Mouse (Mus musculus): ENCODE measurements around the gene Cdca7l. TPM values are rescaled to one million over a fixed set of nuclear protein-coding genes. Genes with fewer than 3 reads are reported as not detected.

Gene Cdca7l
- polyA plus RNA-seq, 2 experiments, result 24.0 to 37.7 TPM

DNA sequence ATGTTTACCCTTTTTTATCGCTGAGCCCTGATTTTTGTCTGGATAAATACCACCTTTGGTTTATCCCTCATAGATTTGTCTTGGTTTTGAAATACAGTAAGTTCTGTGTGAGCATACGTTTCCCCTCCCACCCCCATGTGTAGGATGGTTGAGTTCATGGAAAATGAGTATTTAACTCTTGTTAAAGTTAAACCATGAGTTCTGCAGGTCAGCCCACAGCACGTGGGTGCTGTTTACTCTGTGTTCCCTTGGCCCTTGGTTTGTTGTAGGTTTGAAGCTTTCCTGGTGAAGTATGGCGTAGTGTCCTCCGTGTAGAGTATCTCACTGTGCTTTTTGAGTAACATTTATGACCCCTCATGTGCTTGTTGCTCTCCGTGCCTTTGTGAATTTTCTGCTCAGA, 53.8 kb downstream of the Cdca7l start:
- H3K9ac ChIP-seq (ENCODE audit: low read depth, low read length, severe bottlenecking), result no peak overlapping the region
- DNase-seq (ENCODE audit: low spot score), result no peak
- no peak for ATAC-seq (ENCODE audit: low FRiP score, low read depth)
- no peaks in the 10 kb centered on the region for H3K4me1 ChIP-seq (ENCODE audit: control insufficient read depth, insufficient read depth, low read length)
- H3K27me3 ChIP-seq (ENCODE audit: control insufficient read depth, insufficient read depth, low read length), result no peaks in the 10 kb centered on the region
- H3K27ac ChIP-seq (replicated peaks; ENCODE audit: low read depth, low read length), result no peak overlapping the region
- WGBS, result 83% methylated on average over 6 of the region's 6 CpGs
- H3K9me3 ChIP-seq (ENCODE audit: control insufficient read depth, low read length), result no peaks in the 10 kb centered on the region
- no peak overlapping the region for H3K4me2 ChIP-seq (replicated peaks; ENCODE audit: low read depth, low read length, severe bottlenecking)
- no peak overlapping the region for H3K4me3 ChIP-seq (replicated peaks; ENCODE audit: low read length)
- no peaks in the 10 kb centered on the region for H3K36me3 ChIP-seq (ENCODE audit: control insufficient read depth, insufficient read depth, low read length)
- no peak for TF ChIP-seq POLR2A (IDR thresholded peaks at IDR 0.05; ENCODE audit: borderline replicate concordance, extremely low read depth, insufficient read depth, insufficient read length)

- no peak overlapping the region for H3K4me2 ChIP-seq (replicated peaks; ENCODE audit: low read depth, low read length, severe bottlenecking)
- no peaks in the 10 kb centered on the region for H3K36me3 ChIP-seq (ENCODE audit: control insufficient read depth, insufficient read depth, low read length)
- ATAC-seq (ENCODE audit: low FRiP score, low read depth), result no peak
- DNase-seq (ENCODE audit: low spot score), result no peak
- no peak overlapping the region for H3K27ac ChIP-seq (replicated peaks; ENCODE audit: low read depth, low read length)
- no peak overlapping the region for H3K9ac ChIP-seq (ENCODE audit: low read depth, low read length, severe bottlenecking)
- H3K4me1 ChIP-seq (ENCODE audit: control insufficient read depth, insufficient read depth, low read length), result no peaks in the 10 kb centered on the region
- no peaks in the 10 kb centered on the region for H3K27me3 ChIP-seq (ENCODE audit: control insufficient read depth, insufficient read depth, low read length)
- H3K4me3 ChIP-seq (replicated peaks; ENCODE audit: low read length), result no peak overlapping the region
- no peaks in the 10 kb centered on the region for H3K9me3 ChIP-seq (ENCODE audit: control insufficient read depth, low read length)
- TF ChIP-seq POLR2A (IDR thresholded peaks at IDR 0.05; ENCODE audit: borderline replicate concordance, extremely low read depth, insufficient read depth, insufficient read length), result no peak
- WGBS, result 75% methylated on average over 7 of the region's 7 CpGs
Observed at GRCm38 (mm10) chr12:117860840-117861239, 56.8 kb downstream of the Cdca7l start.

DNA sequence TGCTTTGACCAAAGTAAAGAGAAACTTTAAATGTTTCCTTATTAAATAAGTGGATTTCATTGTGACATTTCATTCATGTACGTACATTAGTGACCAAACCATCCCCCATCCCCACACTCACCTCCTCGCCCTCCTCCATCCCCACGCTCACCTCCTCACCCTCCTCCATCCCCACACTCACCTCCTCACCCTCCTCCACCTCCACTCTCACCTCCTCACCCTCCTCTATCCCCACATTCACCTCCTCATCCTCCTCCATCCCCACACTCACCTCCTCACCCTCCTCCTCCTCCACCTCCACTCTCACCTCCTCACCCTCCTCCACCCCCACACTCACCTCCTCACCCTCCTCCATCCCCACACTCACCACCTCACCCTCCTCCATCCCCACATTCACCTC, 57.2 kb downstream of the Cdca7l start:
- no peaks in the 10 kb centered on the region for H3K27me3 ChIP-seq (ENCODE audit: control insufficient read depth, insufficient read depth, low read length)
- WGBS, result 55% methylated on average over 3 of the region's 3 CpGs
- no peaks in the 10 kb centered on the region for H3K4me1 ChIP-seq (ENCODE audit: control insufficient read depth, insufficient read depth, low read length)
- no peak overlapping the region for H3K4me3 ChIP-seq (replicated peaks; ENCODE audit: low read length)
- no peaks in the 10 kb centered on the region for H3K36me3 ChIP-seq (ENCODE audit: control insufficient read depth, insufficient read depth, low read length)
- ATAC-seq (ENCODE audit: low FRiP score, low read depth), result no peak
- TF ChIP-seq POLR2A (IDR thresholded peaks at IDR 0.05; ENCODE audit: borderline replicate concordance, extremely low read depth, insufficient read depth, insufficient read length), result no peak
- H3K27ac ChIP-seq (replicated peaks; ENCODE audit: low read depth, low read length), result no peak overlapping the region
- H3K9me3 ChIP-seq (ENCODE audit: control insufficient read depth, low read length), result no peaks in the 10 kb centered on the region
- no peak overlapping the region for H3K4me2 ChIP-seq (replicated peaks; ENCODE audit: low read depth, low read length, severe bottlenecking)
- no peak for DNase-seq (ENCODE audit: low spot score)
- no peak overlapping the region for H3K9ac ChIP-seq (ENCODE audit: low read depth, low read length, severe bottlenecking)

DNA sequence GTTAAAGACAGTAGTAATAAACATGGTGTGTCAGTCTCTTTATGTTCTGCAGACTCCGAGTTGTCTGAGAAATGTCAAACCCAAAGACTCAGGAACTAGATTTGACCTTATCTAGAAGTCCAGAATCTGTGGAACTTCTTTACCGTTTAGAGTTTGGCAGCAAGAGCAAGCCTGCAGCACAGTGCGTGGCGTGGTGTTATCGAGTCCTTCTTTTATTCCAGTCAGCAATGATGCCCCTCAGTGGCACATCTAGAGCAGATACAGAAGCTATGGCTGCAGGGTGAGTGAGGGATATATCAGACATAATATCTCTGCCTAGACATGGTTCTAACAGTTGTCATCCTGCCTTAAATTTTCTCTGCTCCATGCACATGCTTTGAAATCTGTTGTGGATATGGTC, 58.6 kb downstream of the Cdca7l start:
- no peak for TF ChIP-seq POLR2A (IDR thresholded peaks at IDR 0.05; ENCODE audit: borderline replicate concordance, extremely low read depth, insufficient read depth, insufficient read length)
- Histone ChIP-seq H3K27ac (replicated peaks; ENCODE audit: low read depth, low read length) (no peak overlapping the region), H3K9me3 (ENCODE audit: control insufficient read depth, low read length) (no peaks in the 10 kb centered on the region), H3K4me2 (replicated peaks; ENCODE audit: low read depth, low read length, severe bottlenecking) (no peak overlapping the region), H3K27me3 (ENCODE audit: control insufficient read depth, insufficient read depth, low read length) (no peaks in the 10 kb centered on the region), H3K4me3 (replicated peaks; ENCODE audit: low read length) (no peak overlapping the region), H3K36me3 (ENCODE audit: control insufficient read depth, insufficient read depth, low read length) (no peaks in the 10 kb centered on the region), H3K9ac (ENCODE audit: low read depth, low read length, severe bottlenecking) (no peak overlapping the region), H3K4me1 (ENCODE audit: control insufficient read depth, insufficient read depth, low read length) (no peaks in the 10 kb centered on the region)
- ATAC-seq (ENCODE audit: low FRiP score, low read depth), result no peak
- 82% methylated on average over 5 of the region's 5 CpGs for WGBS
- DNase-seq (ENCODE audit: low spot score), result no peak

DNA sequence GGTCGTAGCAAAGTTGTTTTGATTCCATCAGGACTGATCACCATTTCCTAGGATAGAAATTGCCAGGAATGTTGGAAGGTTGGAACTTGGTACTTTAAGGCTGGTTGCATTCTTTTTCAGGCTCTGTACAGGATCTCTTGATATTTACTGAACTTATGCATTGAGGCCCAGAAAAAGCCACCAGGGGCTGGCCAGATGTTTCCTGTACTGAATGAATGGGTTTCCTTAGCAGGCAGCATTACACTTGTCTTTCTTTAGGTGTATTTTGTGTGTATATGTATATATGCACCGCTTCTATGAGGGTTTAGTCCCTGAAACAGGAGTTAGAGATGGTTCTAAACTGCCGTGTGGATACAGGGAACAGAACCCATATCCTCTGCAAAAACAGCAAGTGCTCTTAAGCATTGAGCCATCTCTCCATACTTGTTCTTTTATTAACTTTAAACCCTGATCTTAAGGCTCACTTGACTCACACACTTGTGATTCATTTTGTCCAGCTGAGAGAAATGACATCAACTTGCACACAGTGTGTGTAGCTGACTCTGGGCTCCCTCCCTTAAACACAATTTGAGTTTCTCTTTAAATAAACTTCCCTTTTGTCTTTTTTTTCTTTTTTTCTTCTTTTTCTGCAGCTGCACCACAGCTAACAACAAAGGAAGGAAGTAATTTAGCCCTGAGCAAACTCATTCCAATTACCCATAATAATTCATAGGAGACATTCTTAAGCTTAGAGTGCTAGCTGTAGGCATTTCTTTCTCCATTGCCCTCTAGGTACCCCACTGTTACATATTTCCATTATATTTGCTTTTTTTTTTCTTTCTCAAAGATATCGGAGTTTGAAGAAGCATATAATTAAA, 63.8 kb downstream of the Cdca7l start:
- Histone ChIP-seq H3K27ac (replicated peaks; ENCODE audit: low read depth, low read length) (0 out of 2 replicates have a peak overlapping the region, but pooled peaks have one; percentile 29), H3K36me3 (ENCODE audit: control insufficient read depth, insufficient read depth, low read length) (peaks cover 14% of the 10 kb centered on the region)

More for the DNA sequence above, 63.8 kb downstream of the Cdca7l start:
- no peaks in the 10 kb centered on the region for H3K9me3 ChIP-seq (ENCODE audit: control insufficient read depth, low read length)
- no peaks in the 10 kb centered on the region for H3K4me1 ChIP-seq (ENCODE audit: control insufficient read depth, insufficient read depth, low read length)
- WGBS, result 73% methylated on average over 4 of the region's 4 CpGs
- ATAC-seq (ENCODE audit: low FRiP score, low read depth) (no peak), DNase-seq (ENCODE audit: low spot score) (peak; percentile 27)
- no peak overlapping the region for H3K4me3 ChIP-seq (replicated peaks; ENCODE audit: low read length)
- no peak overlapping the region for H3K4me2 ChIP-seq (replicated peaks; ENCODE audit: low read depth, low read length, severe bottlenecking)
- no peak overlapping the region for H3K9ac ChIP-seq (ENCODE audit: low read depth, low read length, severe bottlenecking)
- H3K27me3 ChIP-seq (ENCODE audit: control insufficient read depth, insufficient read depth, low read length), result no peaks in the 10 kb centered on the region
- no peak for TF ChIP-seq POLR2A (IDR thresholded peaks at IDR 0.05; ENCODE audit: borderline replicate concordance, extremely low read depth, insufficient read depth, insufficient read length)

All from limb, embryonic 14.5 days (tissue).